7 mouse cellular contexts compared by ENCODE assay signal in the genomic region with DNA sequence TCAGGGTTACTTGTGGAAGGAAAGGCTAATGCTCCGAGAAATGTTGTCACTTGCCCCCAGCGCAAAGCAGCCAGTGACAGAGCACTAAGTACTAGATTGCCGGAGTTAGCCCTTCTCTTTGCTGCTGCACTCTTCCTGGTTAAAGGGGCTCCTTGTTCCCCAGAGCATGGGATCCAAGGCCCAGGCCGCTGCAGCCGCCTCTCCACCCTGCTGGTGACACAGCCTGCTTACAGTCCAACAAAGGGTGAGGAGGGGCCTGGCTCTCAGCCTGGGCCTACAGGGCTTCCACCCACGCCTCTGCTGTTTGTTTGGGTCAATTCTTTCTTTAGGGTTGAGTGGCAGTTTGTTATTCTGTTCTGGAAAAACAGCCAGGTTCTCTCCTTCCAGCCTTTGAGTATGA. TPM values are rescaled to one million over a fixed set of nuclear protein-coding genes. Genes with fewer than 3 reads are reported as not detected.
DNase-seq lines count a peak whose midpoint lies in the region; ATAC-seq lines count a peak whose summit lies in the region.

No protein-coding gene starts in this region.

- no peak overlapping the region for H3K4me2 ChIP-seq in heart, embryonic 15.5 days
- H3K4me2 ChIP-seq in neural tube, embryonic 15.5 days: no peak overlapping the region

- H3K4me3 ChIP-seq in heart, embryonic 15.5 days: no peak overlapping the region
- no peak overlapping the region for H3K4me3 ChIP-seq in neural tube, embryonic 15.5 days (replicated peaks)

- H3K27ac ChIP-seq in heart, embryonic 15.5 days: peak overlapping the region; percentile 14; the same call in 1 of the 2 replicates
- H3K27ac ChIP-seq in neural tube, embryonic 15.5 days (replicated peaks): peak overlapping the region; percentile 66

- H3K36me3 ChIP-seq in heart, embryonic 15.5 days: no peaks in the 10 kb centered on the region
- peaks cover 25% of the 10 kb centered on the region for H3K36me3 ChIP-seq in neural tube, embryonic 15.5 days

- peaks cover 45% of the 10 kb centered on the region for H3K4me1 ChIP-seq in heart, embryonic 15.5 days (replicated peaks)
- peaks cover 18% of the 10 kb centered on the region for H3K4me1 ChIP-seq in neural tube, embryonic 15.5 days

- peak; percentile 12 for DNase-seq in urinary bladder, postnatal 25 days (ENCODE audit: low spot score)
- no peak for DNase-seq in urinary bladder, adult 2 months (ENCODE audit: low spot score)
- peak; percentile 17 to 42 for DNase-seq in cerebellum, postnatal 36 days
- DNase-seq in layer of hippocampus, postnatal 36 days: peak; percentile 64 to 69
- no peak for DNase-seq in thymus, postnatal 25 days

- no peaks in the 10 kb centered on the region for H3K9me3 ChIP-seq in heart, embryonic 15.5 days (replicated peaks)
- no peaks in the 10 kb centered on the region for H3K9me3 ChIP-seq in neural tube, embryonic 15.5 days (replicated peaks)

- 61% methylated on average over 6 of the region's 6 CpGs for WGBS in heart, embryonic 15.5 days
- 33% methylated on average over 6 of the region's 6 CpGs for WGBS in neural tube, embryonic 15.5 days

- H3K27me3 ChIP-seq in heart, embryonic 15.5 days: no peaks in the 10 kb centered on the region
- H3K27me3 ChIP-seq in neural tube, embryonic 15.5 days (replicated peaks): no peaks in the 10 kb centered on the region

- ATAC-seq in heart, embryonic 15.5 days (replicated peaks; ENCODE audit: insufficient number of reproducible peaks, insufficient read depth, low FRiP score, low read depth): no peak
- peak; percentile 80 for ATAC-seq in neural tube, embryonic 15.5 days (ENCODE audit: low FRiP score)

- H3K9ac ChIP-seq in heart, embryonic 15.5 days: no peak overlapping the region
- no peak overlapping the region for H3K9ac ChIP-seq in neural tube, embryonic 15.5 days (replicated peaks)

RNA-seq across cellular contexts. Expression of a gene that starts 44.9 kb away (rescaled TPM):
- 32.1 and 33.1 TPM in 2 replicates for polyA plus RNA-seq in urinary bladder, adult 2 months (2012; rRNA removed)
- 14.0 and 20.5 TPM in 2 replicates for polyA plus RNA-seq in heart, embryonic 15.5 days (2015; fragmentation: Nextera tagmentation; extraction: Ambion mirVana)
- total RNA-seq in layer of hippocampus, postnatal 36 days (2021): 10 to 100 TPM; 36.5 to 40.7 TPM
- 22.6 and 25.5 TPM in 2 replicates for polyA plus RNA-seq in neural tube, embryonic 15.5 days (2015; fragmentation: Nextera tagmentation; extraction: Ambion mirVana)

RNA-seq across cellular contexts. Expression of a gene that starts 45.4 kb away (rescaled TPM):
- 112 and 134 TPM in 2 replicates for polyA plus RNA-seq in urinary bladder, adult 2 months (2012; rRNA removed)
- polyA plus RNA-seq in heart, embryonic 15.5 days (2015; fragmentation: Nextera tagmentation; extraction: Ambion mirVana): 133 and 168 TPM in 2 replicates
- total RNA-seq in layer of hippocampus, postnatal 36 days (2021): 10 to 100 TPM; 34.9 to 43.7 TPM
- polyA plus RNA-seq in neural tube, embryonic 15.5 days (2015; fragmentation: Nextera tagmentation; extraction: Ambion mirVana): 258 and 270 TPM in 2 replicates

Comparison
In these comparisons a context has a peak if more than half of its experiments do, and no peak if none do; other contexts are left out.
1. DNase-seq: peak in urinary bladder, postnatal 25 days (single experiment), cerebellum, postnatal 36 days (2 of 2) and layer of hippocampus, postnatal 36 days (2 of 2); none in urinary bladder, adult 2 months (single experiment) and thymus, postnatal 25 days (single experiment).